ENCODE assay signal across 11 mouse cellular contexts in the genomic region with DNA sequence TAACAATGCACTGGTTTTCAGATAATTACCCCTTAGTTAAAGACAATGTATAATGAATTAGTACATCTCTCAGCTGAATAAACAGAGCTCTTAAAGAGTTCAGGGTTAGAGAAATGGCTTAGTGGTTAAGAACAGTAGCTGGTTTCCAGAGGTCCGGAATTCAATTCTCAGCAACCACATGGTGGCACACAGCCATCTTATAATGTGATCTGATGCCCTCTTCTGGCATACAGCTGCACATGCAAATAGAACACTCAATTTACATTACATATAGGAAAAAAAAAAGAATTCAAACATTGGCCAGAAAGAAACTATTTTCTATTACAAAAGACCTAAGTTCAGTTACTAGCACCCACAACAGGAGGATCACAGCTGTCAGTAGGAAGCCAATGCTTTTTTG. TPM values are rescaled to one million over a fixed set of nuclear protein-coding genes. Genes with fewer than 3 reads are reported as not detected.
DNase-seq lines count a peak whose midpoint lies in the region; ATAC-seq lines count a peak whose summit lies in the region.
"Had no signal": no experiment of that assay in that cellular context is flagged by ENCODE, and none has a peak within 500 bp of the region (broad histone marks: within the 10 kb centered on the region; RNA-seq: fewer than 3 reads in every experiment).

No protein-coding gene starts in this region.

- no peak overlapping the region for H3K9ac ChIP-seq in kidney, embryonic 16.5 days (replicated peaks; ENCODE audit: low read length)
- H3K9ac ChIP-seq: heart, embryonic 15.5 days; limb, embryonic 12.5 days had no signal

- H3K9me3 ChIP-seq in kidney, embryonic 16.5 days (ENCODE audit: low read length): no peaks in the 10 kb centered on the region
- H3K9me3 ChIP-seq: heart, embryonic 15.5 days; limb, embryonic 12.5 days had no signal

- no peak overlapping the region for H3K4me2 ChIP-seq in kidney, embryonic 16.5 days (replicated peaks; ENCODE audit: low read depth, low read length)
- H3K4me2 ChIP-seq: heart, embryonic 15.5 days; limb, embryonic 12.5 days had no signal

- H3K27me3 ChIP-seq in kidney, embryonic 16.5 days (ENCODE audit: insufficient read depth, low read length): no peaks in the 10 kb centered on the region
- H3K27me3 ChIP-seq: heart, embryonic 15.5 days; limb, embryonic 12.5 days had no signal

- H3K27ac ChIP-seq in kidney, embryonic 16.5 days (ENCODE audit: low read length): no peak overlapping the region
- H3K27ac ChIP-seq: heart, embryonic 15.5 days; limb, embryonic 12.5 days had no signal

- peaks cover 14% of the 10 kb centered on the region for H3K4me1 ChIP-seq in kidney, embryonic 16.5 days (ENCODE audit: insufficient read depth, low read length)

- no peak overlapping the region for H3K4me3 ChIP-seq in kidney, embryonic 16.5 days (ENCODE audit: low read length)
- H3K4me3 ChIP-seq: erythroblast, embryonic 14.5 days; heart, embryonic 15.5 days; limb, embryonic 12.5 days; myocyte had no signal

- 58% methylated on average over 1 of the region's 1 CpGs for WGBS in kidney, embryonic 16.5 days

- ATAC-seq in kidney, embryonic 16.5 days (ENCODE audit: low FRiP score, low TSS enrichment): no peak
- ATAC-seq in common myeloid progenitor, adult 5-6 weeks (replicated peaks; ENCODE audit: low read depth, poor library complexity, severe bottlenecking): peak; percentile 42

- peaks cover 31% of the 10 kb centered on the region for H3K36me3 ChIP-seq in kidney, embryonic 16.5 days (ENCODE audit: insufficient read depth, low read length)

- DNase-seq in kidney, postnatal 36 days: peak; percentile 18 to 33
- DNase-seq in 3T3-L1 (ENCODE audit: low read depth, low spot score): peak; percentile 78
- peak; percentile 34 for DNase-seq in B cell, adult 2 months
- DNase-seq in right cerebral cortex, postnatal 36 days (ENCODE audit: low spot score in 2 of 2): no peak
- no peak for DNase-seq in thymus, postnatal 10 days (ENCODE audit: low spot score in 2 of 2)

RNA-seq across cellular contexts. Expression of a gene that starts 7.7 kb away (rescaled TPM):
- polyA plus RNA-seq in kidney, embryonic 16.5 days (2015; fragmentation: Nextera tagmentation; extraction: Ambion mirVana): 109 and 121 TPM in 2 replicates
- 94.1 and 108 TPM in 2 replicates for total RNA-seq in common myeloid progenitor, adult 5-6 weeks (2017)

RNA-seq across cellular contexts. Expression of a gene that starts 19.2 kb away (rescaled TPM):
- polyA plus RNA-seq in kidney, embryonic 16.5 days (2015; fragmentation: Nextera tagmentation; extraction: Ambion mirVana): 20.1 and 21.8 TPM in 2 replicates
- 9.5 and 14.8 TPM in 2 replicates for total RNA-seq in common myeloid progenitor, adult 5-6 weeks (2017)

RNA-seq across cellular contexts. Expression of a gene that starts 33.2 kb away (rescaled TPM):
- 93.9 and 96.8 TPM in 2 replicates for polyA plus RNA-seq in kidney, embryonic 16.5 days (2015; fragmentation: Nextera tagmentation; extraction: Ambion mirVana)
- total RNA-seq in common myeloid progenitor, adult 5-6 weeks (2017): 43.3 and 48.5 TPM in 2 replicates

RNA-seq across cellular contexts. Expression of a gene that starts 53.1 kb away (rescaled TPM):
- 115 and 117 TPM in 2 replicates for polyA plus RNA-seq in kidney, embryonic 16.5 days (2015; fragmentation: Nextera tagmentation; extraction: Ambion mirVana)
- 1.6 and 8.9 TPM in 2 replicates for total RNA-seq in common myeloid progenitor, adult 5-6 weeks (2017)

Comparison
In these comparisons a context has a peak if more than half of its experiments do, and no peak if none do; other contexts are left out.
1. DNase-seq: peak in kidney, postnatal 36 days (2 of 2), 3T3-L1 (single experiment) and B cell, adult 2 months (2 of 2); none in right cerebral cortex, postnatal 36 days (0 of 2) and thymus, postnatal 10 days (0 of 2).